Comparison of ENCODE assay signal across 8 mouse cellular contexts in the genomic region with DNA sequence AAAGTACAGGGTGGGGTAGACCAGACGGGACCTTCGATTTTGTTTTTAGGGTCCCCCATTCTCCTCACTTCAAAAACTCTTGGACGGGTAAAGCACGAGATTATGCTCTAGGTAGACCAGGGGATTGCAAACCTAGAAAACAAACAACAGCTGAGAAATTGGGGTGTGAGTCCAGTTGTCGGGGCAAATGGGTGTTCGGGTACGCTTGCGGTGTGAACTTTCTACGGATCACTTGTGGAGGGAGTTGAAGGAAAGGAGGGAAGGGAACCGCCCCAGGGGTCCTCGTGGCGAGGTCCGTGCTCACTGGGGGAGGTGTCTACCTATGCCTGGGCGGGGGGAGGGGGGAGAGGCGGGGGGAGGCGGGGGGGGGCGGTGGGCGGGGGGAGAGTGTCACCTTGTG. TPM values are rescaled to one million over a fixed set of nuclear protein-coding genes. Genes with fewer than 3 reads are reported as not detected.
DNase-seq lines count a peak whose midpoint lies in the region; ATAC-seq and TF ChIP-seq lines count a peak whose summit lies in the region.

No protein-coding gene starts in this region.

- H3K27ac ChIP-seq in heart, embryonic 16.5 days (ENCODE audit: low read length): no peak overlapping the region
- H3K27ac ChIP-seq in cortical plate, adult 2 months (ENCODE audit: insufficient read depth, low read length): no peak overlapping the region
- no peak overlapping the region for H3K27ac ChIP-seq in hindbrain, embryonic 13.5 days
- H3K27ac ChIP-seq in midbrain, embryonic 13.5 days: no peak overlapping the region

- H3K4me2 ChIP-seq in heart, embryonic 16.5 days (ENCODE audit: low read depth, low read length): peak overlapping the region; percentile 99
- H3K4me2 ChIP-seq in hindbrain, embryonic 13.5 days: peak overlapping the region; percentile 93
- peak overlapping the region; percentile 93 for H3K4me2 ChIP-seq in midbrain, embryonic 13.5 days (replicated peaks)

- no peak for TF ChIP-seq CTCF in cortical plate, adult 2 months (IDR thresholded peaks at IDR 0.05; ENCODE audit: extremely low read depth, insufficient read depth, low read length)

- H3K4me3 ChIP-seq in heart, embryonic 16.5 days (ENCODE audit: low read length): peak overlapping the region; percentile 66
- H3K4me3 ChIP-seq in cortical plate, adult 2 months (ENCODE audit: insufficient read depth, low read length): peak overlapping the region; percentile 41; the same call in 1 of the 2 replicates
- H3K4me3 ChIP-seq in hindbrain, embryonic 13.5 days: peak overlapping the region; percentile 60
- peak overlapping the region; percentile 61 for H3K4me3 ChIP-seq in midbrain, embryonic 13.5 days (replicated peaks)

- intact Hi-C loops in heart, postnatal 36 days (cut with DNase I): loop anchor here (10.0 kb wide), 1 partner anchor 497 kb away; no protein-coding TSS in a partner anchor

- peaks cover 61% of the 10 kb centered on the region for H3K27me3 ChIP-seq in heart, embryonic 16.5 days (ENCODE audit: control insufficient read depth, insufficient read depth, low read length)
- H3K27me3 ChIP-seq in hindbrain, embryonic 13.5 days: peaks cover 78% of the 10 kb centered on the region
- H3K27me3 ChIP-seq in midbrain, embryonic 13.5 days: peaks cover 78% of the 10 kb centered on the region

- no peak overlapping the region for H3K9ac ChIP-seq in heart, embryonic 16.5 days (ENCODE audit: low read length)
- no peak overlapping the region for H3K9ac ChIP-seq in hindbrain, embryonic 13.5 days
- H3K9ac ChIP-seq in midbrain, embryonic 13.5 days (replicated peaks): no peak overlapping the region

- DNase-seq in heart, postnatal 36 days: no peak
- DNase-seq in spleen, postnatal 4 days (ENCODE audit: low spot score in 2 of 2): no peak
- DNase-seq in ovary, adult 18-20 months (ENCODE audit: low spot score): no peak
- DNase-seq in layer of hippocampus, postnatal 36 days: no peak

- H3K36me3 ChIP-seq in heart, embryonic 16.5 days (ENCODE audit: control insufficient read depth, insufficient read depth): no peaks in the 10 kb centered on the region
- no peaks in the 10 kb centered on the region for H3K36me3 ChIP-seq in hindbrain, embryonic 13.5 days
- no peaks in the 10 kb centered on the region for H3K36me3 ChIP-seq in midbrain, embryonic 13.5 days

- ATAC-seq in heart, embryonic 16.5 days (replicated peaks; ENCODE audit: extremely low read depth, insufficient read depth, low FRiP score): 0 out of 2 replicates have a peak, but pooled peaks have one; percentile 8
- ATAC-seq in hindbrain, embryonic 13.5 days (ENCODE audit: low FRiP score): no peak
- ATAC-seq in midbrain, embryonic 13.5 days: no peak

- H3K9me3 ChIP-seq in heart, embryonic 16.5 days (replicated peaks; ENCODE audit: control insufficient read depth, low read length): 0 out of 2 replicates have a peak, but pooled peaks cover 4% of the 10 kb centered on the region
- no peaks in the 10 kb centered on the region for H3K9me3 ChIP-seq in hindbrain, embryonic 13.5 days
- no peaks in the 10 kb centered on the region for H3K9me3 ChIP-seq in midbrain, embryonic 13.5 days

- peaks cover 14% of the 10 kb centered on the region for H3K4me1 ChIP-seq in heart, embryonic 16.5 days (ENCODE audit: control insufficient read depth, insufficient read depth, low read length)
- no peaks in the 10 kb centered on the region for H3K4me1 ChIP-seq in cortical plate, adult 2 months (ENCODE audit: control insufficient read depth, insufficient read depth, low read length)
- H3K4me1 ChIP-seq in hindbrain, embryonic 13.5 days (replicated peaks): peaks cover 26% of the 10 kb centered on the region
- peaks cover 28% of the 10 kb centered on the region for H3K4me1 ChIP-seq in midbrain, embryonic 13.5 days (replicated peaks)

- 2% methylated on average over 9 of the region's 18 CpGs for WGBS in heart, embryonic 16.5 days
- 0% methylated on average over 8 of the region's 18 CpGs for WGBS in hindbrain, embryonic 13.5 days
- WGBS in midbrain, embryonic 13.5 days: under 1% methylated on average over 10 of the region's 18 CpGs

- TF ChIP-seq POLR2A in cortical plate, adult 2 months (IDR thresholded peaks at IDR 0.05; ENCODE audit: extremely low read depth, insufficient read depth, low read length): no peak

RNA-seq across cellular contexts. Expression of gene Sfmbt2, which starts 1.6 kb away (rescaled TPM):
- 1.2 and 1.3 TPM in 2 replicates for polyA plus RNA-seq in heart, embryonic 16.5 days (2015; fragmentation: Nextera tagmentation; extraction: Ambion mirVana)
- total RNA-seq in heart, postnatal 36 days (2021): under 1 TPM; 0.31 to 0.70 TPM
- polyA plus RNA-seq in cortical plate, adult 2 months (2012; rRNA removed): 1.2 and 1.4 TPM in 2 replicates
- polyA plus RNA-seq in hindbrain, embryonic 13.5 days (2015; fragmentation: Nextera tagmentation; extraction: Ambion mirVana): 4.1 and 4.6 TPM in 2 replicates
- polyA plus RNA-seq in midbrain, embryonic 13.5 days (2015; fragmentation: Nextera tagmentation; extraction: Ambion mirVana): 2.9 TPM in 2 replicates
- 1 to 10 TPM; 3.7 to 6.1 TPM for total RNA-seq in layer of hippocampus, postnatal 36 days (2021)
